Mouse (Mus musculus): ENCODE measurements around the gene 9130213A22Rik. TPM values are rescaled to one million over a fixed set of nuclear protein-coding genes. Genes with fewer than 3 reads are reported as not detected.

Gene 9130213A22Rik
- under 1 TPM in 1 of 2 experiments, not detected in 1; 0.21 TPM for total RNA-seq (2021)
- long read RNA-seq, experiment 1, result 0 reads
- long read RNA-seq, experiment 2, result 0 reads

GRCm38 (mm10) chr11:69122336-69122951 lies at the start of gene 9130213A22Rik:
Gene 9130213A22Rik (minus strand): TSS chr11:69122589.
- peak; percentile 89 for DNase-seq

- peak; percentile 85 for DNase-seq
These were observed 49.2 kb upstream of the 9130213A22Rik start for GRCm38 (mm10) chr11:69171626-69172025.

- no peak for DNase-seq
These were observed 46.9 kb upstream of the 9130213A22Rik start for GRCm38 (mm10) chr11:69169313-69169712.

- no peak for DNase-seq
These were observed 34.4 kb upstream of the 9130213A22Rik start, which contains the start of gene Alox12b for GRCm38 (mm10) chr11:69156800-69157199. Gene Alox12b (plus strand): TSS chr11:69156989.

- DNase-seq, result no peak
These were observed 33.0 kb upstream of the 9130213A22Rik start for GRCm38 (mm10) chr11:69155351-69155750.

GRCm38 (mm10) chr11:69153831-69154230 lies 31.4 kb upstream of the 9130213A22Rik start:
- DNase-seq, result no peak

- no peak for DNase-seq
These were observed 28.6 kb upstream of the 9130213A22Rik start for GRCm38 (mm10) chr11:69151004-69151403.

- no peak for DNase-seq
These were observed 28.1 kb upstream of the 9130213A22Rik start for GRCm38 (mm10) chr11:69150444-69150843.

GRCm38 (mm10) chr11:69149728-69150127 lies 27.3 kb upstream of the 9130213A22Rik start:
- DNase-seq, result no peak

- DNase-seq, result no peak
These were observed 26.1 kb upstream of the 9130213A22Rik start for GRCm38 (mm10) chr11:69148451-69148960.

GRCm38 (mm10) chr11:69147546-69147945 lies 25.2 kb upstream of the 9130213A22Rik start:
- DNase-seq, result no peak

GRCm38 (mm10) chr11:69135361-69135760 lies 13.0 kb upstream of the 9130213A22Rik start:
- no peak for DNase-seq

GRCm38 (mm10) chr11:69134622-69134968 lies 12.2 kb upstream of the 9130213A22Rik start:
- DNase-seq, result no peak

- peak; percentile 30 for DNase-seq
These were observed 11.7 kb upstream of the 9130213A22Rik start for GRCm38 (mm10) chr11:69133923-69134621.

- no peak for DNase-seq
These were observed 11.2 kb upstream of the 9130213A22Rik start for GRCm38 (mm10) chr11:69133566-69133922.

GRCm38 (mm10) chr11:69128426-69129122 lies 6.2 kb upstream of the 9130213A22Rik start:
- DNase-seq, result no peak

GRCm38 (mm10) chr11:69126706-69127095 lies 4.3 kb upstream of the 9130213A22Rik start:
- DNase-seq, result no peak

- DNase-seq, result peak; percentile 25
These were observed 3.7 kb upstream of the 9130213A22Rik start for GRCm38 (mm10) chr11:69125919-69126705.

- DNase-seq, result no peak
These were observed 3.3 kb upstream of the 9130213A22Rik start, which contains the start of gene Aloxe3 for GRCm38 (mm10) chr11:69125852-69125918. Gene Aloxe3 (plus strand): TSS chr11:69125896.

GRCm38 (mm10) chr11:69125041-69125851 lies 2.9 kb upstream of the 9130213A22Rik start:
- peak; percentile 77 for DNase-seq

- no peak for DNase-seq
These were observed 2.1 kb upstream of the 9130213A22Rik start for GRCm38 (mm10) chr11:69124498-69124847.
